Mouse (Mus musculus) hematopoietic multipotent progenitor cell, adult 10-12 weeks (in vitro differentiated cells): ENCODE measurements around the gene Boc. TPM values are rescaled to one million over a fixed set of nuclear protein-coding genes. Genes with fewer than 3 reads are reported as not detected.

ENCODE experiments used
- polyA plus RNA-seq: library from polyadenylated mRNA; stranded (reverse); fragments of >175 nt; gene quantifications from 2 replicates; pipeline ENCODE4 v1.2.3, GENCODE M21; 2012; ENCODE audit warnings: low replicate concordance

Boc gene
- 0.03 and 0.07 TPM in 2 replicates for polyA plus RNA-seq

GRCm38 (mm10) chr16:44558471-44559329 lies at the start of gene Boc:
TSS of gene Boc (minus strand) at chr16:44558897.

Other genes starting within 250 kb of the Boc start
- 29.7 and 89.7 TPM in 2 replicates for gene Sidt1, start 225.7 kb downstream of the Boc start, polyA plus RNA-seq
- gene Spice1, start 211.8 kb downstream of the Boc start, polyA plus RNA-seq = 4.8 and 6.5 TPM in 2 replicates
- gene Cfap44, start 164.1 kb downstream of the Boc start, polyA plus RNA-seq = not detected in 2 replicates
- 2.2 and 5.0 TPM in 2 replicates for gene Nepro, start 165.4 kb upstream of the Boc start, polyA plus RNA-seq
- gene Gtpbp8, start 187.5 kb upstream of the Boc start, polyA plus RNA-seq = 22.2 and 56.9 TPM in 2 replicates
- gene Cd200r1, start 206.8 kb upstream of the Boc start, polyA plus RNA-seq = 2.8 and 4.5 TPM in 2 replicates